Mouse (Mus musculus): ENCODE measurements around the gene Ifrd2. TPM values are rescaled to one million over a fixed set of nuclear protein-coding genes. Genes with fewer than 3 reads are reported as not detected.

The Ifrd2 gene
- polyA plus RNA-seq, 1 experiment: 29.4 TPM

DNA sequence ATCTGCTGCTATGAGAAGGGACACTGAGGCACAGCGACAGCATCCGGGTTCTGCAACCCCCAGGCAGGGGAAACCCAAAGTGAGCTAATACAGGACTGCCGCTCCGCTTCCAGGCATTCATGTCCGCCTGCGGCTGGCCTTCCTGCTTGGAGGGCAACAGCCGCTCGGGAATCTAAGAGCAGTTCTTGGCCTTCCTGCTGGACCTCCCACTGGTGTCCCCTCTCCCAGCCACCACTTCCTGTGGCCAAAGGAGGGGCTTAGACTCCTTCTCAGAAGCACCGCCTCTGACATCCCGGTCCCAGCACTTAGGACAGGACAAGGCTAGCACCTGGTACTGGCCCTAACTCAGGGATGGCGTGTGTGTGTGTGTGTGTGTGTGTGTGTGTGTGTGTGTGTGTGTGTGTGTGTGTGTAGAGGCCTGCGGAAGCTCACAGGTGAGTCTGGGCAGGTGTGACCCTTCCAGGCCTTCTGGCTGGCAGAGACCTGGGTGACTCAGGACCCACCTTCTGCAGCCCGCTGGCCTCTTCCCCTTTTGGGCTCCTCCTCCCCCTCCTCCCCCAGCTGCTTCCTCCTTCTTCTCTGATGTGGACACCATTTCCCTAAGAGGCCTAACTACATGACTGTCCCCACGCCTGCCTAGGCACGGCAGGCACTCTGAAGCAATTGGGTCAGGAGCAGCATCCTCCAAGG lies 41.4 kb downstream of the Ifrd2 start:
- Histone ChIP-seq H3ac (ENCODE audit: control insufficient read depth, insufficient read length) (no peak overlapping the region), H3K4me2 (ENCODE audit: low read depth) (no peak overlapping the region), H3K79me2 (ENCODE audit: control insufficient read depth, insufficient read depth) (peaks cover 91% of the 10 kb centered on the region), H3K27me3 (ENCODE audit: control insufficient read depth, insufficient read depth, insufficient read length) (no peaks in the 10 kb centered on the region), H3K4me3 (no peak overlapping the region), H3K36me3 (ENCODE audit: control insufficient read depth, insufficient read depth) (no peaks in the 10 kb centered on the region)
- no peak for TF ChIP-seq CEBPB (IDR thresholded peaks at IDR 0.05; ENCODE audit: insufficient read depth, poor library complexity, severe bottlenecking)
- no peak for TF ChIP-seq TCF3 (IDR thresholded peaks at IDR 0.05; ENCODE audit: insufficient read length, low read depth)
- TF ChIP-seq SRF (IDR thresholded peaks at IDR 0.05; ENCODE audit: control insufficient read depth, insufficient read length, low read depth): no peak
- TF ChIP-seq TCF12 (IDR thresholded peaks at IDR 0.05; ENCODE audit: insufficient read depth, poor library complexity, severe bottlenecking): no peak
- no peak for TF ChIP-seq MYOG (IDR thresholded peaks at IDR 0.05; ENCODE audit: control insufficient read depth in 1 of 3, insufficient read depth in 1 of 3, insufficient read length in 2 of 3, low read depth in 2 of 3)

DNA sequence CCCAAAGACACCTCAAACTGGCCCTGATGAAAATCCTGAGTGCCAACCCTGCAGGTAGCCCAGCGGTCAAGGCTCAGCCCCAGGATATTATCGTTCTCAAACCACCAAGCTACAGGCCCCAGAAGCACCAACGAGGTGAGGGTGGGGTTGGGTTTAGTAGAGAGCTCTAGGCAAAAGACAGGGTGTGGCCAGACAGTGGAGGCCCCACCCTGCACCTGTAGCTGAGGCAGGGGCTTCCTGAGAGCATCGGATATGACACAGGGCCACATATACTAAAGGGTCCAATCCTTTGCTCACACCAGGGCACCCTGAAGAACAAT lies 41.9 kb downstream of the Ifrd2 start:
- TF ChIP-seq POLR2AphosphoS2 (IDR thresholded peaks at IDR 0.05; ENCODE audit: insufficient read length, low read depth): no peak
- TF ChIP-seq MYOD1 (IDR thresholded peaks at IDR 0.05; ENCODE audit: control insufficient read depth in 1 of 3, insufficient read length in 2 of 3, low read depth in 2 of 3): no peak
- TF ChIP-seq POLR2A (IDR thresholded peaks at IDR 0.05; ENCODE audit: insufficient read length, low read depth): no peak
- no peak for TF ChIP-seq TCF12 (IDR thresholded peaks at IDR 0.05; ENCODE audit: insufficient read depth, poor library complexity, severe bottlenecking)
- no peak for TF ChIP-seq REST (IDR thresholded peaks at IDR 0.05; ENCODE audit: insufficient read depth, insufficient read length)
- no peak for TF ChIP-seq USF1 (IDR thresholded peaks at IDR 0.05; ENCODE audit: low read depth)
- TF ChIP-seq CEBPB (IDR thresholded peaks at IDR 0.05; ENCODE audit: insufficient read depth, poor library complexity, severe bottlenecking): no peak
- TF ChIP-seq MAX (IDR thresholded peaks at IDR 0.05; ENCODE audit: low read depth): no peak
- no peak for TF ChIP-seq E2F4 (IDR thresholded peaks at IDR 0.05; ENCODE audit: insufficient read depth)
- TF ChIP-seq SRF (IDR thresholded peaks at IDR 0.05; ENCODE audit: control insufficient read depth, insufficient read length, low read depth): no peak
- no peak for TF ChIP-seq TCF3 (IDR thresholded peaks at IDR 0.05; ENCODE audit: insufficient read length, low read depth)
- TF ChIP-seq MYOG (IDR thresholded peaks at IDR 0.05; ENCODE audit: control insufficient read depth in 1 of 3, insufficient read depth in 1 of 3, insufficient read length in 2 of 3, low read depth in 2 of 3): no peak
- no peaks in the 10 kb centered on the region for H3K27me3 ChIP-seq (ENCODE audit: control insufficient read depth, insufficient read depth, insufficient read length)
- no peaks in the 10 kb centered on the region for H3K36me3 ChIP-seq (ENCODE audit: control insufficient read depth, insufficient read depth)
- no peak overlapping the region for H3K4me2 ChIP-seq (ENCODE audit: low read depth)
- H3K79me2 ChIP-seq (ENCODE audit: control insufficient read depth, insufficient read depth): peaks cover 91% of the 10 kb centered on the region
- no peak overlapping the region for H3ac ChIP-seq (ENCODE audit: control insufficient read depth, insufficient read length)
- H3K4me3 ChIP-seq: no peak overlapping the region

DNA sequence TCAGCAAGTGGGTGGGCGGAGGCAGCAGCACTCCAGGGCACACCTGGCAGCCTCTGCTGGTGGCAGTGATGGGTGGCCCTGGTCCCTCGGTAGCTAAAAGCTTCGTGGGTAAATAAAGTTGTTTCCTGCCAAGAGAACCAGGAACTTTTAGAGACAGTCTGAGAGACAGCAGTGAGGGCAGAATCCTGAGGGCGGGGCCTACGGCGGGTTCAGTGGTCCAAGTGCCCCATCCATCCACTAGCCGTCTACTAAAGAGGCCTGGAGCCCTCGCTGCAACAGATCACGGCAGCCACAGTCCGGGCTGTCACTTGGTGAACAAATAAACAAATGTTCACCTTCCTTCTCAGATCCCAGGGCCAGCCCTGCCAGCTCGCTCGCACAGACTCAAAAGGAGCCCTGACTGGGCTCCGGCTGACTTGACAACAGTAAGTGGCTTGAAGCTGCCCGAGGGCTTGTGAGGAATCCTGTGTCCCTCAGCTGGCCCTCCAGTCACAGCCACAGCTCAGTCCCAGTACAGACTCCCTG lies 42.5 kb downstream of the Ifrd2 start:
- peak overlapping the region; percentile 18 for H3K4me2 ChIP-seq (ENCODE audit: low read depth)
- no peaks in the 10 kb centered on the region for H3K27me3 ChIP-seq (ENCODE audit: control insufficient read depth, insufficient read depth, insufficient read length)
- no peaks in the 10 kb centered on the region for H3K36me3 ChIP-seq (ENCODE audit: control insufficient read depth, insufficient read depth)
- no peak for TF ChIP-seq E2F4 (IDR thresholded peaks at IDR 0.05; ENCODE audit: insufficient read depth)
- TF ChIP-seq MAX (IDR thresholded peaks at IDR 0.05; ENCODE audit: low read depth): no peak
- TF ChIP-seq TCF12 (IDR thresholded peaks at IDR 0.05; ENCODE audit: insufficient read depth, poor library complexity, severe bottlenecking): no peak
- no peak for TF ChIP-seq REST (IDR thresholded peaks at IDR 0.05; ENCODE audit: insufficient read depth, insufficient read length)
- no peak for TF ChIP-seq TCF3 (IDR thresholded peaks at IDR 0.05; ENCODE audit: insufficient read length, low read depth)
- TF ChIP-seq POLR2AphosphoS2 (IDR thresholded peaks at IDR 0.05; ENCODE audit: insufficient read length, low read depth): no peak
- no peak for TF ChIP-seq USF1 (IDR thresholded peaks at IDR 0.05; ENCODE audit: low read depth)
- TF ChIP-seq SRF (IDR thresholded peaks at IDR 0.05; ENCODE audit: control insufficient read depth, insufficient read length, low read depth): no peak
- no peak for TF ChIP-seq POLR2A (IDR thresholded peaks at IDR 0.05; ENCODE audit: insufficient read length, low read depth)
- no peak for TF ChIP-seq CEBPB (IDR thresholded peaks at IDR 0.05; ENCODE audit: insufficient read depth, poor library complexity, severe bottlenecking)
- no peak for TF ChIP-seq MYOG (IDR thresholded peaks at IDR 0.05; ENCODE audit: control insufficient read depth in 1 of 3, insufficient read depth in 1 of 3, insufficient read length in 2 of 3, low read depth in 2 of 3)
- TF ChIP-seq MYOD1 (IDR thresholded peaks at IDR 0.05; ENCODE audit: control insufficient read depth in 1 of 3, insufficient read length in 2 of 3, low read depth in 2 of 3): no peak
- H3K4me3 ChIP-seq: no peak overlapping the region
- no peak overlapping the region for H3ac ChIP-seq (ENCODE audit: control insufficient read depth, insufficient read length)
- H3K79me2 ChIP-seq (ENCODE audit: control insufficient read depth, insufficient read depth): peaks cover 91% of the 10 kb centered on the region

DNA sequence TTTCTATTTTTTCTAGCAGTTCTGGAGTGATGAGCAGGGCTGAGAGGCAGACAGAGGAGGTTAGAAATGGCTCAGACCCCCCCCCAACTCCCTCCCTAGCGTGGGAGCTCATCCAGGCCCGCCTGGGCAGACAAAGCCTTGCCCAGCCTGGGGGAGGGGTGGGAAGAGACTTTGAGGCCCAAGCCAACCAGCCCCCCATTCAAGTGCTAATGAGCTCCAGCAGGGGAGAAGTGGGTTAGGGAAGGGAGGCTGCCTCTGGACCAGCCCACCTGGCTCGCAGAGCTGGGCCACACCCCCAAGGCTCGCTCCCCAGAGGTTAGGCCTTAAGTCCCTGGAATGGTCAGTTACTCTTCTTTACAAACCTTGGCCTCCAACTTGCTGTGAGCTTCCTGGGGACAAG lies 43.1 kb downstream of the Ifrd2 start:
- H3K4me3 ChIP-seq: no peak overlapping the region
- H3K79me2 ChIP-seq (ENCODE audit: control insufficient read depth, insufficient read depth): peaks cover 86% of the 10 kb centered on the region
- TF ChIP-seq TCF3 (IDR thresholded peaks at IDR 0.05; ENCODE audit: insufficient read length, low read depth): no peak
- no peak for TF ChIP-seq MAX (IDR thresholded peaks at IDR 0.05; ENCODE audit: low read depth)
- no peak for TF ChIP-seq USF1 (IDR thresholded peaks at IDR 0.05; ENCODE audit: low read depth)
- TF ChIP-seq POLR2A (IDR thresholded peaks at IDR 0.05; ENCODE audit: insufficient read length, low read depth): no peak
- TF ChIP-seq CEBPB (IDR thresholded peaks at IDR 0.05; ENCODE audit: insufficient read depth, poor library complexity, severe bottlenecking): no peak
- TF ChIP-seq TCF12 (IDR thresholded peaks at IDR 0.05; ENCODE audit: insufficient read depth, poor library complexity, severe bottlenecking): no peak
- TF ChIP-seq SRF (IDR thresholded peaks at IDR 0.05; ENCODE audit: control insufficient read depth, insufficient read length, low read depth): no peak
- no peaks in the 10 kb centered on the region for H3K27me3 ChIP-seq (ENCODE audit: control insufficient read depth, insufficient read depth, insufficient read length)
- no peak overlapping the region for H3ac ChIP-seq (ENCODE audit: control insufficient read depth, insufficient read length)
- H3K36me3 ChIP-seq (ENCODE audit: control insufficient read depth, insufficient read depth): no peaks in the 10 kb centered on the region
- peak overlapping the region; percentile 18 for H3K4me2 ChIP-seq (ENCODE audit: low read depth)

Data from myocyte (in vitro differentiated cells).